Mouse (Mus musculus): ENCODE data around the gene Itgal. TPM values are rescaled to one million over a fixed set of nuclear protein-coding genes. Genes with fewer than 3 reads are reported as not detected.
"Not testable (repeated sequence)": the region's sequence is repeated elsewhere in the genome, so short reads cannot be mapped to it uniquely, and the experiment has no call there.

The Itgal gene
- total RNA-seq, 2 experiments from 2014 or later: 0.27 to 0.79 TPM

DNA sequence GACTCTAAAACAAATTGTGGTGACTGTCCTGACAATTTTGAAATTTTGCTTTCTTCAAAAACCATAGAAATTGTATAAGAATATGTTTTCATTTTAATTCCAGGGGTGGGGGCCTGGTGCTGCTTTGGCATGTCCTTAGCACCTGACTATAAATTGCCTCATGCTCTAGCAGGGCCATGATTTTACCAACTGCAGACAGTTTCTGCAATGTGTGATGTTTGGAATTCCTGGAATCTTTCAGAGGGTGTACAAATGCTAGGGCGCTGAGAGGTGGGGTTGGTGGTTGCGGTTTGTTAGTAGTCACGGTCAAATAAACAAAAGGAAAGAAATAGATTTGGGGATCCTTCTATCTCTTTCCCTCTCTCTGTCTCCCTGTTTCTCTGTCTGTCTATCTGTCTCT, 70.2 kb downstream of the Itgal start:
- no peak for DNase-seq
- intact Hi-C loops (cut with DNase I): no loop called here

DNA sequence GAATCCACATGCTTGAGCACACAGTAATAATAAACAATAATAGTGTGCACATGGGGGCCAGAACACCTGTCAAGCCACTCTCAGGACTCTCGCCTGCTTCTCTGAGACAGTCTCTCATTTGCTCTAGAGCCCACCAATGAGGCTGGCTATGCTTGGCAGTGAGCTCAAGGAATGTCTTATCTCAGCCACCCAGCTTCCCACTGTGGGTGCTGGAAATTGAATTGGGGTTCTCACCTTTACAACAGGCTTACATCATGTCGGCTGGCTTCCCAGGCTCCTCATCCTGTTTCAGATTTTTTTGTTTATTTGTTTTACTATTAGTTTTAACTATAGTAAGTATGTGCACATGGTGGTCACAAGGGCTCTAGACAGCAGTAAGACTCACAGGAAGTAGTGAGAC, 75.2 kb downstream of the Itgal start:
- intact Hi-C loops (cut with DNase I): no loop called here
- DNase-seq: no peak

- intact Hi-C loops (cut with DNase I): not testable (repeated sequence)
These were observed 75.8 kb downstream of the Itgal start for GRCm38 (mm10) chr7:127371870-127372269.

GRCm38 (mm10) chr7:127375271-127376245, 79.5 kb downstream of the Itgal start, which contains the start of gene Zfp747:
Gene Zfp747, minus strand, starts transcription at chr7:127376050.
- peak; percentile 83 to 89 for DNase-seq
- intact Hi-C loops (cut with DNase I): not testable (repeated sequence)

More at GRCm38 (mm10) chr7:127371870-127372269, 75.8 kb downstream of the Itgal start:
- DNase-seq: not testable (repeated sequence)

GRCm38 (mm10) chr7:127378310-127378921, 82.4 kb downstream of the Itgal start:
- intact Hi-C loops (cut with DNase I): no loop called here

More at GRCm38 (mm10) chr7:127378310-127378921, 82.4 kb downstream of the Itgal start:
- no peak for DNase-seq

Other genes with a start within 250 kb of the Itgal start
- not detected for gene Zg16, start 208.9 kb upstream of the Itgal start, total RNA-seq (2021)
- gene AI467606, start 204.9 kb upstream of the Itgal start, total RNA-seq (2021): under 1 TPM; 0.41 to 0.69 TPM
- under 1 TPM; 0.15 to 0.76 TPM for gene Qprt, start 174.0 kb upstream of the Itgal start, total RNA-seq (2021)
- gene Spn, start 158.4 kb upstream of the Itgal start, total RNA-seq (2021): under 1 TPM; 0.07 to 0.26 TPM
- 10 to 100 TPM; 24.1 to 28.0 TPM for gene Cd2bp2, start 100.2 kb upstream of the Itgal start, total RNA-seq (2021)
- gene Tbc1d10b, start 87.8 kb upstream of the Itgal start, total RNA-seq (2021): 10 to 100 TPM; 25.4 to 31.3 TPM
- over 10,000 TPM; 37,212 to 46,634 TPM for gene Mylpf, start 87.4 kb upstream of the Itgal start, total RNA-seq (2021)
- gene Zfp553, start 63.2 kb upstream of the Itgal start, total RNA-seq (2021): 1 to 10 TPM; 3.6 to 4.2 TPM
- 1 to 10 TPM; 1.4 to 2.4 TPM for gene Sept1, start 63.1 kb upstream of the Itgal start, total RNA-seq (2021)
- 10 to 100 TPM; 16.4 to 16.8 TPM for gene Zfp771, start 52.0 kb upstream of the Itgal start, total RNA-seq (2021)
- 10 to 100 TPM; 26.8 to 29.1 TPM for gene Dctpp1, start 35.6 kb upstream of the Itgal start, total RNA-seq (2021)
- 10 to 100 TPM; 28.5 to 30.0 TPM for gene Sephs2, start 22.2 kb upstream of the Itgal start, total RNA-seq (2021)
- 10 to 100 TPM; 29.4 to 30.7 TPM for gene Zfp768, start 49.3 kb downstream of the Itgal start, total RNA-seq (2021)
- gene Zfp747, start 79.8 kb downstream of the Itgal start, total RNA-seq (2021): 1 to 10 TPM; 1.6 to 3.2 TPM
- gene 9130019O22Rik, start 90.9 kb downstream of the Itgal start, total RNA-seq (2021): 1 to 10 TPM; 1.3 to 2.0 TPM
- 1 to 10 TPM; 1.3 to 2.6 TPM for gene E430018J23Rik, start 97.4 kb downstream of the Itgal start, total RNA-seq (2021)
- 1 to 10 TPM in 1 of 2 experiments, under 1 TPM in 1; 0.89 to 2.1 TPM for gene Zfp764, start 110.6 kb downstream of the Itgal start, total RNA-seq (2021)
- 1 to 10 TPM; 1.3 to 1.7 TPM for gene Zfp688, start 125.8 kb downstream of the Itgal start, total RNA-seq (2021)
- gene Zfp689, start 152.9 kb downstream of the Itgal start, total RNA-seq (2021): under 1 TPM; 0.69 to 0.87 TPM
- 10 to 100 TPM; 14.7 to 19.3 TPM for gene Prr14, start 163.4 kb downstream of the Itgal start, total RNA-seq (2021)
- gene Fbrs, start 182.9 kb downstream of the Itgal start, total RNA-seq (2021): 10 to 100 TPM; 15.0 to 24.6 TPM
- 10 to 100 TPM; 43.7 to 51.0 TPM for gene Srcap, start 215.7 kb downstream of the Itgal start, total RNA-seq (2021)
- 1 to 10 TPM; 4.2 to 5.4 TPM for gene Gm42715, start 223.3 kb downstream of the Itgal start, total RNA-seq (2021)

Data from gastrocnemius, postnatal 36 days (tissue).